Mouse (Mus musculus): Measurements from ENCODE around the gene Vmn2r90. TPM values are rescaled to one million over a fixed set of nuclear protein-coding genes. Genes with fewer than 3 reads are reported as not detected.

The Vmn2r90 gene
- polyA plus RNA-seq, 1 experiment from 2014 or later: not detected

- Histone ChIP-seq H3K4me2 (ENCODE audit: low read length) (no peak overlapping the region), H3K9ac (ENCODE audit: low read depth, low read length) (no peak overlapping the region), H3K27ac (no peak overlapping the region), H3K4me1 (replicated peaks; ENCODE audit: insufficient read depth, low read length) (no peaks in the 10 kb centered on the region), H3K36me3 (ENCODE audit: insufficient read depth, low read length) (no peaks in the 10 kb centered on the region), H3K9me3 (replicated peaks; ENCODE audit: low read length) (no peaks in the 10 kb centered on the region), H3K27me3 (ENCODE audit: insufficient read depth, low read length) (no peaks in the 10 kb centered on the region), H3K4me3 (replicated peaks; ENCODE audit: low read depth, low read length) (no peak overlapping the region)
- peak; percentile 88 for DNase-seq (ENCODE audit: low spot score)
- ATAC-seq (replicated peaks; ENCODE audit: low FRiP score, low read depth): peak; percentile 71
- 8% methylated on average over 3 of the region's 3 CpGs for WGBS
- peak; percentile 96 for TF ChIP-seq CTCF (IDR thresholded peaks at IDR 0.05; ENCODE audit: low read depth)
These were observed 62.9 kb downstream of the Vmn2r90 start for GRCm38 (mm10) chr17:17766481-17766880.

Other genes starting within 250 kb of the Vmn2r90 start
- 6.3 and 7.1 TPM in 2 replicates for gene Lnpep, start 78.7 kb upstream of the Vmn2r90 start, polyA plus RNA-seq (2015; fragmentation: Nextera tagmentation; extraction: Ambion mirVana)
- 14.4 and 18.5 TPM in 2 replicates for gene Spaca6, start 123.4 kb downstream of the Vmn2r90 start, polyA plus RNA-seq (2015; fragmentation: Nextera tagmentation; extraction: Ambion mirVana)
- gene Has1, start 151.5 kb downstream of the Vmn2r90 start, polyA plus RNA-seq (2015; fragmentation: Nextera tagmentation; extraction: Ambion mirVana): 0.28 and 0.41 TPM in 2 replicates
- 0.39 and 0.83 TPM in 2 replicates for gene Fpr1, start 180.2 kb downstream of the Vmn2r90 start, polyA plus RNA-seq (2015; fragmentation: Nextera tagmentation; extraction: Ambion mirVana)
- gene Fpr2, start 184.1 kb downstream of the Vmn2r90 start, polyA plus RNA-seq (2015; fragmentation: Nextera tagmentation; extraction: Ambion mirVana): 0.37 and 0.80 TPM in 2 replicates
- not detected in 2 replicates for gene Fpr3, start 184.1 kb downstream of the Vmn2r90 start, polyA plus RNA-seq (2015; fragmentation: Nextera tagmentation; extraction: Ambion mirVana)